Mouse (Mus musculus) frontal cortex, adult (tissue): Measurements from ENCODE around the gene Ring1.
"Not testable (repeated sequence)": the region's sequence is repeated elsewhere in the genome, so short reads cannot be mapped to it uniquely, and the experiment has no call there.

Experiments used
- ATAC-seq: cut with Nextera tagmentation; 2 replicates; pipeline ENCODE4 v1.9.2; 2017; ENCODE audit warnings: mild to moderate bottlenecking, moderate library complexity, mixed read lengths; ENCODE audit not compliant: low TSS enrichment

The Ring1 gene

GRCm38 (mm10) chr17:33994959-33995358 lies 29.5 kb downstream of the Ring1 start:
- ATAC-seq = no peak

GRCm38 (mm10) chr17:33991788-33992664 lies 32.5 kb downstream of the Ring1 start:
- 0 out of 2 replicates have a peak, but pooled peaks have one; percentile 41 for ATAC-seq

- ATAC-seq = not testable (repeated sequence)
Observed at GRCm38 (mm10) chr17:33982136-33982535, 42.3 kb downstream of the Ring1 start.

- ATAC-seq = peak; percentile 92
Observed at GRCm38 (mm10) chr17:33981192-33981909, 43.1 kb downstream of the Ring1 start.

- no peak for ATAC-seq
Observed at GRCm38 (mm10) chr17:33980181-33981035, 44.1 kb downstream of the Ring1 start.

GRCm38 (mm10) chr17:33979512-33980050 lies 44.9 kb downstream of the Ring1 start:
- ATAC-seq = no peak

GRCm38 (mm10) chr17:33978631-33979031 lies 45.8 kb downstream of the Ring1 start:
- ATAC-seq = peak; percentile 64

GRCm38 (mm10) chr17:33977861-33978557 lies 46.5 kb downstream of the Ring1 start:
- no peak for ATAC-seq

GRCm38 (mm10) chr17:33973572-33973971 lies 50.9 kb downstream of the Ring1 start:
- no peak for ATAC-seq

- ATAC-seq = no peak
Observed at GRCm38 (mm10) chr17:33972691-33973090, 51.8 kb downstream of the Ring1 start.
